Mouse (Mus musculus): Measurements from ENCODE around the gene Tmem160. TPM values are rescaled to one million over a fixed set of nuclear protein-coding genes. Genes with fewer than 3 reads are reported as not detected.
A peak's percentile ranks its signal among the peaks of the same experiment; 100 is the strongest.

The Tmem160 gene
- polyA plus RNA-seq, 1 experiment, result 131 TPM

- Histone ChIP-seq H3ac (ENCODE audit: control insufficient read depth, insufficient read length) (no peak overlapping the region), H3K79me2 (ENCODE audit: control insufficient read depth, insufficient read depth) (no peaks in the 10 kb centered on the region), H3K36me3 (ENCODE audit: control insufficient read depth, insufficient read depth) (no peaks in the 10 kb centered on the region), H3K27me3 (ENCODE audit: control insufficient read depth, insufficient read depth, insufficient read length) (peaks cover 58% of the 10 kb centered on the region), H3K4me3 (no peak overlapping the region), H3K4me2 (ENCODE audit: low read depth) (no peak overlapping the region)
- TF ChIP-seq E2F4 (IDR thresholded peaks at IDR 0.05; ENCODE audit: insufficient read depth) (no peak), POLR2AphosphoS2 (IDR thresholded peaks at IDR 0.05; ENCODE audit: insufficient read length, low read depth) (no peak), MYOG (IDR thresholded peaks at IDR 0.05; ENCODE audit: control insufficient read depth in 1 of 3, insufficient read depth in 1 of 3, insufficient read length in 2 of 3, low read depth in 2 of 3) (no peak), REST (IDR thresholded peaks at IDR 0.05; ENCODE audit: insufficient read depth, insufficient read length) (no peak), TCF3 (IDR thresholded peaks at IDR 0.05; ENCODE audit: insufficient read length, low read depth) (no peak), SRF (IDR thresholded peaks at IDR 0.05; ENCODE audit: control insufficient read depth, insufficient read length, low read depth) (no peak), TCF12 (IDR thresholded peaks at IDR 0.05; ENCODE audit: insufficient read depth, poor library complexity, severe bottlenecking) (no peak), CEBPB (IDR thresholded peaks at IDR 0.05; ENCODE audit: insufficient read depth, poor library complexity, severe bottlenecking) (no peak)
Measured at GRCm38 (mm10) chr7:16474445-16474844, 21.9 kb downstream of the Tmem160 start.

- Histone ChIP-seq H3K36me3 (ENCODE audit: control insufficient read depth, insufficient read depth) (no peaks in the 10 kb centered on the region), H3K79me2 (ENCODE audit: control insufficient read depth, insufficient read depth) (no peaks in the 10 kb centered on the region), H3K4me2 (ENCODE audit: low read depth) (no peak overlapping the region), H3K27me3 (ENCODE audit: control insufficient read depth, insufficient read depth, insufficient read length) (peaks cover 59% of the 10 kb centered on the region), H3K4me3 (no peak overlapping the region), H3ac (ENCODE audit: control insufficient read depth, insufficient read length) (no peak overlapping the region)
- TF ChIP-seq USF1 (IDR thresholded peaks at IDR 0.05; ENCODE audit: low read depth) (no peak), MYOD1 (IDR thresholded peaks at IDR 0.05; ENCODE audit: control insufficient read depth in 1 of 3, insufficient read length in 2 of 3, low read depth in 2 of 3) (no peak), REST (IDR thresholded peaks at IDR 0.05; ENCODE audit: insufficient read depth, insufficient read length) (no peak), MYOG (IDR thresholded peaks at IDR 0.05; ENCODE audit: control insufficient read depth in 1 of 3, insufficient read depth in 1 of 3, insufficient read length in 2 of 3, low read depth in 2 of 3) (no peak)
Measured at GRCm38 (mm10) chr7:16475321-16475720, 22.7 kb downstream of the Tmem160 start.

DNA sequence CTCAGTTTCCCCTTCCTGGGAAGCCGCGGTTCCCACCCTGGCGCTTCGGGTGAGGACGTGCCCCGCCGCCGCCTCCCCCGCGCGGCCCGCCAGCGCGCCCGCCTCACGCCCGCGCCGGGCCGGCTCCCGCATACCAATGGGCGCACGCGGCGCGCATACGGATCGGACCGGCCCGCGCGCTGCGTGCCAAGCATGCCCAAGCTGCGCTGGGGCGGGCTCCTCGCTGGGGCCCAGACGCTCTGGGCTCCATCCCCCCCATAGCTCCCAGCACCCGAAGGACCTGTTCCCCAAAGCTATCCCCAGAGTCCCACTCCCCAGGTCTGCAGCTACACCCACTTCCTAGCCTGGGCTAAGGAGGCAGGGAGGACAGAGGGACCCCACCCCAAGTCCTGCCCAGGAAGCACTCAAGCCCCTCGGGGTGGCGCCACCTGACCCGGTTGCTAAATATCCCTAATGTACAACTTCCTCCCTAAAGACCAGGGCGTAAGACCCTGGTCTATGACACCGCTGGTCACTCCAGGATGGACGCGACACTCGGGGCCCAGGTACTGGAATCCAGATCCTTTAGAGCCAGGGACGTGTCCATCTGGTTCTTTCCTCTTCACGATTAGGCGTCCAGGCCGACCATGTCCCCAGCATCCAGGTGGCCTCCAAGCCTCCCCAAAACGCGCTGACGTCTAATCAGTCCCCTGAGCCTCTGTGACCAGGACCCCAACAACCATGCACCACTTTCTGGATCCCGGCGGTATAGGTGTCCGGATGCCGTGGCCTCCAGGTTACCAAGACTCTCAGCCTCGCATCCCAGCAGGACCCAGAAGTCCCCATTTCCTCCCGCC, 23.4 kb downstream of the Tmem160 start:
- H3K27me3 ChIP-seq (ENCODE audit: control insufficient read depth, insufficient read depth, insufficient read length), result peaks cover 65% of the 10 kb centered on the region
- H3K4me3 ChIP-seq, result no peak overlapping the region
- no peaks in the 10 kb centered on the region for H3K36me3 ChIP-seq (ENCODE audit: control insufficient read depth, insufficient read depth)
- no peak overlapping the region for H3K4me2 ChIP-seq (ENCODE audit: low read depth)
- TF ChIP-seq TCF12 (IDR thresholded peaks at IDR 0.05; ENCODE audit: insufficient read depth, poor library complexity, severe bottlenecking) (no peak), MAX (IDR thresholded peaks at IDR 0.05; ENCODE audit: low read depth) (no peak), POLR2AphosphoS2 (IDR thresholded peaks at IDR 0.05; ENCODE audit: insufficient read length, low read depth) (no peak), SRF (IDR thresholded peaks at IDR 0.05; ENCODE audit: control insufficient read depth, insufficient read length, low read depth) (no peak), POLR2A (IDR thresholded peaks at IDR 0.05; ENCODE audit: insufficient read length, low read depth) (no peak), E2F4 (IDR thresholded peaks at IDR 0.05; ENCODE audit: insufficient read depth) (no peak), REST (IDR thresholded peaks at IDR 0.05; ENCODE audit: insufficient read depth, insufficient read length) (no peak), USF1 (IDR thresholded peaks at IDR 0.05; ENCODE audit: low read depth) (no peak), CEBPB (IDR thresholded peaks at IDR 0.05; ENCODE audit: insufficient read depth, poor library complexity, severe bottlenecking) (no peak), MYOD1 (IDR thresholded peaks at IDR 0.05; ENCODE audit: control insufficient read depth in 1 of 3, insufficient read length in 2 of 3, low read depth in 2 of 3) (no peak), TCF3 (IDR thresholded peaks at IDR 0.05; ENCODE audit: insufficient read length, low read depth) (no peak), MYOG (IDR thresholded peaks at IDR 0.05; ENCODE audit: control insufficient read depth in 1 of 3, insufficient read depth in 1 of 3, insufficient read length in 2 of 3, low read depth in 2 of 3) (no peak)
- no peak overlapping the region for H3ac ChIP-seq (ENCODE audit: control insufficient read depth, insufficient read length)
- no peaks in the 10 kb centered on the region for H3K79me2 ChIP-seq (ENCODE audit: control insufficient read depth, insufficient read depth)

- Histone ChIP-seq H3K4me3 (no peak overlapping the region), H3K27me3 (ENCODE audit: control insufficient read depth, insufficient read depth, insufficient read length) (peaks cover 65% of the 10 kb centered on the region)
Measured at GRCm38 (mm10) chr7:16476600-16476989, 24.0 kb downstream of the Tmem160 start.

DNA sequence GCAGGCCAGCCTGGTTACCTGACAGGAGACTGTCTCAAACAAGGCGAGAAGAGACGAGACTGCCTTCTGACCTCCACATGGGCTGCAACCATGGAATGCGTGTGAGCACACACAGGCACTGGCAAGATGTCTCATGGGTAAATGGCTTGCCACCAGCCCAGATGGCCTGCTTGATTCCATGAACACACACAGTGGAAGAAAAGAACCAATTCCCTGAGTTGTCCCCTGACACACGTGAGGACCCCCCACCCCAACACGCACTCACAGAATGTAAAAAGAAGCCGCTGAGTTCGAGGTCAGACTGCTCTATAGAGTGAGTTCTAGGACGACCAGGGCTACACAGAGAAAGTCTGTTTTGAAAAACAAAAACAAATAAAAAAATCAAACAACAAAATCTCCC, 25.0 kb downstream of the Tmem160 start, which contains the start of gene Npas1:
TSS of gene Npas1 (minus strand) at position 101 of the 400 bp plus-strand sequence.
- no peak within 1 kb of the TSS for H3K4me3 ChIP-seq
- H3K36me3 ChIP-seq (ENCODE audit: control insufficient read depth, insufficient read depth), result no peaks in the 10 kb centered on the region
- no peak for TF ChIP-seq TCF3 (IDR thresholded peaks at IDR 0.05; ENCODE audit: insufficient read length, low read depth)
- no peak within 1 kb of the TSS for H3ac ChIP-seq (ENCODE audit: control insufficient read depth, insufficient read length)
- H3K27me3 ChIP-seq (ENCODE audit: control insufficient read depth, insufficient read depth, insufficient read length), result peaks cover 65% of the 10 kb centered on the region
- no peak within 1 kb of the TSS for H3K4me2 ChIP-seq (ENCODE audit: low read depth)
- H3K79me2 ChIP-seq (ENCODE audit: control insufficient read depth, insufficient read depth), result no peaks in the 10 kb centered on the region

More at GRCm38 (mm10) chr7:16476600-16476989, 24.0 kb downstream of the Tmem160 start:
- H3K79me2 ChIP-seq (ENCODE audit: control insufficient read depth, insufficient read depth), result no peaks in the 10 kb centered on the region
- H3K4me2 ChIP-seq (ENCODE audit: low read depth), result no peak overlapping the region
- no peaks in the 10 kb centered on the region for H3K36me3 ChIP-seq (ENCODE audit: control insufficient read depth, insufficient read depth)
- TF ChIP-seq REST (IDR thresholded peaks at IDR 0.05; ENCODE audit: insufficient read depth, insufficient read length) (peak; percentile 68), MAX (IDR thresholded peaks at IDR 0.05; ENCODE audit: low read depth) (no peak)
- H3ac ChIP-seq (ENCODE audit: control insufficient read depth, insufficient read length), result no peak overlapping the region
